Mouse (Mus musculus): ENCODE results near the gene Rpl15. TPM values are rescaled to one million over a fixed set of nuclear protein-coding genes. Genes with fewer than 3 reads are reported as not detected.

Gene Rpl15
- total and polyA plus RNA-seq, 2 experiments from 2014 or later = 236 to 617 TPM

DNA sequence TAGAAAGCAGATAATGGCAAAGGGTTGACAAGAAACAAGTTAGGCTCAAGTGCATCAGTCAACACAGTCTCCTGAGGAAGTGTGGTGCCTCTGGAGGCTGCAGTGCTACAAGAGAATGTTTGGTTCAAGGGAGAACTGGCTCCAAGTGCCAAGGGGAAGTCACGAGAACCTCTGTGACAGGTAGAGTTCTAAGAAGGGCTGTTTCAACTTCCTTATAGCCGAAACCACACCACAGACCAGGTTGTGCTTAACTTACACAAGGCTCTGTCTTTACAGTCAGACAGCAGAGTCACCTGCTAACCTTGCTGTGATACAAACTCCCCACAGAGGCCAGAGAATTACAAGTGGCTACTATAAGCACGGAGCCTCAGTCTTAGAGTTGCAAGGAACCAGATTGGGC is 30.4 kb upstream of the Rpl15 start:
- WGBS = 35% methylated on average over 3 of the region's 3 CpGs
- Histone ChIP-seq H3K27me3 (ENCODE audit: control insufficient read depth, insufficient read depth, low read length) (no peaks in the 10 kb centered on the region), H3K4me1 (ENCODE audit: control insufficient read depth, insufficient read depth) (peaks cover 32% of the 10 kb centered on the region), H3K4me2 (ENCODE audit: low read depth, low read length) (no peak overlapping the region), H3K9ac (replicated peaks; ENCODE audit: low read depth, low read length) (no peak overlapping the region), H3K4me3 (ENCODE audit: low read depth, low read length) (no peak overlapping the region), H3K27ac (ENCODE audit: low read depth) (no peak overlapping the region), H3K36me3 (replicated peaks; ENCODE audit: control insufficient read depth, insufficient read depth, low read length) (0 out of 2 replicates have a peak, but pooled peaks cover 3% of the 10 kb centered on the region), H3K9me3 (replicated peaks; ENCODE audit: control insufficient read depth, low read length) (no peaks in the 10 kb centered on the region)
- no peak for ATAC-seq (ENCODE audit: insufficient read depth, low read depth)
- TF ChIP-seq EP300 (IDR thresholded peaks at IDR 0.05; ENCODE audit: low read depth) (no peak), CTCF (IDR thresholded peaks at IDR 0.05; ENCODE audit: low read depth) (no peak)
- no peak for DNase-seq (ENCODE audit: low spot score)

DNA sequence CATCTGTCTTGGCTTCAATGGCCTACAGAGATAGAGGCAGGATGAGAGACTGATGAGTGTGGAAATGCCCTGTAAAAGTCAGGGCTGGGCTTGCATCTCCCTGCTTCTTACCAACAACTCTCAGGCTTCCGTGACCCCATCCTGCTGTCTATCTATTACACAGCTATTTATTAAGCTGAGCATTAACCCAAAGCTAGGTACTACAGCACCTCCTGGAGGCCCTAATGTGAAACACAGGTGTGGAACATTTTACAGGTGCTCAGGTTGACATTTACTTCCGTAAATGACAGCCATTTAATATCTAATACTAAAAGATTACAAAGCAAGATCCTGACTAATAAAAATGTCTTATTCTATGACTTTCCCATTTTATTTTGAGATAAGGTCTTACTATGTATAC is 29.5 kb upstream of the Rpl15 start:
- DNase-seq (ENCODE audit: low spot score) (no peak), ATAC-seq (ENCODE audit: insufficient read depth, low read depth) (no peak)
- Histone ChIP-seq H3K36me3 (replicated peaks; ENCODE audit: control insufficient read depth, insufficient read depth, low read length) (0 out of 2 replicates have a peak, but pooled peaks cover 3% of the 10 kb centered on the region), H3K4me2 (ENCODE audit: low read depth, low read length) (no peak overlapping the region), H3K4me1 (ENCODE audit: control insufficient read depth, insufficient read depth) (peaks cover 32% of the 10 kb centered on the region), H3K27ac (ENCODE audit: low read depth) (no peak overlapping the region), H3K4me3 (ENCODE audit: low read depth, low read length) (no peak overlapping the region), H3K9me3 (replicated peaks; ENCODE audit: control insufficient read depth, low read length) (no peaks in the 10 kb centered on the region), H3K9ac (replicated peaks; ENCODE audit: low read depth, low read length) (no peak overlapping the region), H3K27me3 (ENCODE audit: control insufficient read depth, insufficient read depth, low read length) (no peaks in the 10 kb centered on the region)
- TF ChIP-seq EP300 (IDR thresholded peaks at IDR 0.05; ENCODE audit: low read depth) (no peak), CTCF (IDR thresholded peaks at IDR 0.05; ENCODE audit: low read depth) (no peak)
- WGBS = 89% methylated on average over 2 of the region's 2 CpGs

- 86% methylated on average over 2 of the region's 2 CpGs for WGBS
- no peaks in the 10 kb centered on the region for H3K27me3 ChIP-seq (ENCODE audit: control insufficient read depth, insufficient read depth, low read length)
- no peak overlapping the region for H3K4me3 ChIP-seq (ENCODE audit: low read depth, low read length)
- no peak overlapping the region for H3K27ac ChIP-seq (ENCODE audit: low read depth)
- H3K9me3 ChIP-seq (replicated peaks; ENCODE audit: control insufficient read depth, low read length) = no peaks in the 10 kb centered on the region
- ATAC-seq (ENCODE audit: insufficient read depth, low read depth) (no peak), DNase-seq (ENCODE audit: low spot score) (no peak)
- H3K9ac ChIP-seq (replicated peaks; ENCODE audit: low read depth, low read length) = no peak overlapping the region
- H3K4me2 ChIP-seq (ENCODE audit: low read depth, low read length) = no peak overlapping the region
- peaks cover 28% of the 10 kb centered on the region for H3K4me1 ChIP-seq (ENCODE audit: control insufficient read depth, insufficient read depth)
- H3K36me3 ChIP-seq (replicated peaks; ENCODE audit: control insufficient read depth, insufficient read depth, low read length) = 0 out of 2 replicates have a peak, but pooled peaks cover 3% of the 10 kb centered on the region
- TF ChIP-seq EP300 (IDR thresholded peaks at IDR 0.05; ENCODE audit: low read depth) (no peak), CTCF (IDR thresholded peaks at IDR 0.05; ENCODE audit: low read depth) (no peak)
Measured at GRCm38 (mm10) chr14:18298874-18299273, 27.7 kb upstream of the Rpl15 start.

DNA sequence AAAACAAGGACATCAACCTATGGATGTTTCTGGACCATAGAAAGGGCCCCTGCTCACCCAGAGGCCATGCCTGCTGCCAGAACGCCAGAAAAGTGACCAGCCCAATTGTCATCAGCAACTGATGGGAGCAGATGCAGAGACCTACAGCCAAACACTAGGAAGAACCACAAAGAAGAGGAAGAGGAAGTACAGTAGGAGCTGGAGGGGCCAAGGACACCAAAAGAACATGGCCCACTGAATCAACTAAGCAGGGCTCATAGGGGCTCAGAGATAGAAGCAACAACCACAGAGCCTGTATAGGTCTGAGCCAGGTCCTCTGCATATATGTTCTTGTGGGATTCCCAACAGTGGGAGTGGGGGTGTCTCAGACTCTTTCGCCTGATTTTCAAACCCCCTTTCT is 26.2 kb upstream of the Rpl15 start:
- WGBS = 74% methylated on average over 2 of the region's 2 CpGs
- Histone ChIP-seq H3K4me3 (ENCODE audit: low read depth, low read length) (no peak overlapping the region), H3K4me1 (ENCODE audit: control insufficient read depth, insufficient read depth) (peaks cover 15% of the 10 kb centered on the region), H3K27ac (ENCODE audit: low read depth) (no peak overlapping the region), H3K9me3 (replicated peaks; ENCODE audit: control insufficient read depth, low read length) (no peaks in the 10 kb centered on the region), H3K9ac (replicated peaks; ENCODE audit: low read depth, low read length) (no peak overlapping the region), H3K27me3 (ENCODE audit: control insufficient read depth, insufficient read depth, low read length) (no peaks in the 10 kb centered on the region), H3K36me3 (replicated peaks; ENCODE audit: control insufficient read depth, insufficient read depth, low read length) (0 out of 2 replicates have a peak, but pooled peaks cover 3% of the 10 kb centered on the region), H3K4me2 (ENCODE audit: low read depth, low read length) (no peak overlapping the region)
- DNase-seq (ENCODE audit: low spot score) = no peak
- ATAC-seq (ENCODE audit: insufficient read depth, low read depth) = no peak
- TF ChIP-seq EP300 (IDR thresholded peaks at IDR 0.05; ENCODE audit: low read depth) (no peak), CTCF (IDR thresholded peaks at IDR 0.05; ENCODE audit: low read depth) (no peak)

DNA sequence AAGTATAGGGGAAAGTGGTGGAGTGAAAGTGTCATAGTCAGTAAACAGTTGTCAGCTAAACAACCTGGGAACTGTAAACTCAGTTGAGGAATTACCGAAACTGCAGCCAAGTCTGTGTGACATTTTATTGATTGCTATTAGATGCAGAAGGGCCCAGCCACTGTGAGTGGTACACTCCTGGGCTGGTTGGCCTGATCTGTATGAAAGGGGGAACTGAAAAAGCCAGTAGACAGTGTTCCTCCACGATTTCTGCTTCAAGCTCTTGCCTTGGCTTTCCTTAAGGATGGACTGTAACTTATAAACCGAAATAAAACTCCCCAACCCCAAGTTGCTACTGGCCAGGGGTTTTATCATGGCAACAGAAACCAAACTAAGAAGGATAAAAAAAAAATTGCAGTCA is 21.4 kb upstream of the Rpl15 start:
- DNase-seq (ENCODE audit: low spot score) (no peak), ATAC-seq (ENCODE audit: insufficient read depth, low read depth) (no peak)
- no peaks in the 10 kb centered on the region for H3K27me3 ChIP-seq (ENCODE audit: control insufficient read depth, insufficient read depth, low read length)
- no peak overlapping the region for H3K4me3 ChIP-seq (ENCODE audit: low read depth, low read length)
- no peak overlapping the region for H3K27ac ChIP-seq (ENCODE audit: low read depth)
- H3K9me3 ChIP-seq (replicated peaks; ENCODE audit: control insufficient read depth, low read length) = no peaks in the 10 kb centered on the region
- no peaks in the 10 kb centered on the region for H3K36me3 ChIP-seq (replicated peaks; ENCODE audit: control insufficient read depth, insufficient read depth, low read length)
- peaks cover 8% of the 10 kb centered on the region for H3K4me1 ChIP-seq (ENCODE audit: control insufficient read depth, insufficient read depth)
- no peak overlapping the region for H3K4me2 ChIP-seq (ENCODE audit: low read depth, low read length)
- H3K9ac ChIP-seq (replicated peaks; ENCODE audit: low read depth, low read length) = no peak overlapping the region
- 82% methylated on average over 3 of the region's 3 CpGs for WGBS
- no peak for TF ChIP-seq EP300 (IDR thresholded peaks at IDR 0.05; ENCODE audit: low read depth)
- TF ChIP-seq CTCF (IDR thresholded peaks at IDR 0.05; ENCODE audit: low read depth) = no peak

GRCm38 (mm10) chr14:18292111-18292510 is 20.9 kb upstream of the Rpl15 start:
- Histone ChIP-seq H3K27ac (ENCODE audit: low read depth) (no peak overlapping the region), H3K36me3 (replicated peaks; ENCODE audit: control insufficient read depth, insufficient read depth, low read length) (no peaks in the 10 kb centered on the region), H3K27me3 (ENCODE audit: control insufficient read depth, insufficient read depth, low read length) (no peaks in the 10 kb centered on the region), H3K9me3 (replicated peaks; ENCODE audit: control insufficient read depth, low read length) (no peaks in the 10 kb centered on the region), H3K4me1 (ENCODE audit: control insufficient read depth, insufficient read depth) (peaks cover 12% of the 10 kb centered on the region), H3K4me2 (ENCODE audit: low read depth, low read length) (no peak overlapping the region), H3K9ac (replicated peaks; ENCODE audit: low read depth, low read length) (no peak overlapping the region), H3K4me3 (ENCODE audit: low read depth, low read length) (no peak overlapping the region)
- WGBS = 67% methylated on average over 3 of the region's 3 CpGs
- ATAC-seq (ENCODE audit: insufficient read depth, low read depth) = no peak
- no peak for TF ChIP-seq CTCF (IDR thresholded peaks at IDR 0.05; ENCODE audit: low read depth)
- no peak for TF ChIP-seq EP300 (IDR thresholded peaks at IDR 0.05; ENCODE audit: low read depth)
- DNase-seq (ENCODE audit: low spot score) = no peak
